Mouse (Mus musculus): ENCODE data around the gene Klhdc7b. TPM values are rescaled to one million over a fixed set of nuclear protein-coding genes. Genes with fewer than 3 reads are reported as not detected.
A peak's percentile ranks its signal among the peaks of the same experiment; 100 is the strongest.
"Not testable (repeated sequence)": the region's sequence is repeated elsewhere in the genome, so short reads cannot be mapped to it uniquely, and the experiment has no call there.

The Klhdc7b gene
- polyA plus RNA-seq, 1 experiment = 1.1 TPM

DNA sequence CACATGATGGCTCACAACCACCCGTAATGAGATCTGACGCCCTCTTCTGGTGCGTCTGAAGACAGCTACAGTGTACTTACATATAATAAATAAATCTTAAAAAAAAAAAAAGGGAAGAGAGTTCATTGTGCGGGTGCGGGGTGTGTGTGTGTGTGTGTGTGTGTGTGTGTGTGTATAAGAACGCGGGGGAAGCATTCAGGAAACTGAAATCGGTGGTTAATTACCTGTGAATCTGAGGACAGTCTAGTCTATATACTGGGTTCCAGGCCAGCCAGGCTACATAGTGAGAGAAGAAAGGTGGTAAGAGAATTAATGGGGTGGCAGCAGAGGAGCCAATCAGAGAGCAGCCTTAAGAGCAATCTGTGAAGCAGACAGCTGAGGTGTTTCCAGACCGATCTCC is 46.1 kb downstream of the Klhdc7b start:
- 42% methylated on average over 9 of the region's 9 CpGs for WGBS
- peak overlapping the region; percentile 92 for H3K27ac ChIP-seq (ENCODE audit: insufficient read depth, low read depth, low read length)
- not testable (repeated sequence) for H3K4me3 ChIP-seq (ENCODE audit: low read depth, low read length)

DNA sequence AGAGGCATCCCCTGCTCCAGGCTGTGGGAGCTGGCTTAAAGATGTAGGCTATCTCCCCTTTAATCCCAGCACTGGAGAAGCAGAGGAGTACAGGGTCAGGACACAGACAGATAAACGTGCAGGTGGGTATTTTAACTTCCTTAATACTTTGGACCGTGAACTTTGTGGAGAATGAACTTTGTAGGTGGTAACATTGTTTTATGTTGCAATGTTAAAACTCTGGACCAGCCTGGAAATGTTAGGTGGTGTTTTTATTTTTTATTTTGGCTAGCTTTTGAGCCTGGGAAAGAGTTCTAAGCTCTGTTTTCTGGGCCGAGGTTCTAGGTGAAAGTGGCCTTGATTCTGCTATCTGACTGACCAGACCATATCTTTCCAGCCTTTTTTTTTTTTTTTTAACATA is 46.6 kb downstream of the Klhdc7b start:
- Histone ChIP-seq H3K4me3 (ENCODE audit: low read depth, low read length) (no peak overlapping the region), H3K36me3 (ENCODE audit: control insufficient read depth, insufficient read depth, low read length) (peaks cover 19% of the 10 kb centered on the region), H3K27me3 (ENCODE audit: control insufficient read depth, insufficient read depth, low read length) (no peaks in the 10 kb centered on the region), H3K27ac (ENCODE audit: insufficient read depth, low read depth, low read length) (peak overlapping the region; percentile 92), H3K4me1 (ENCODE audit: control insufficient read depth, insufficient read depth, insufficient read length, low read length) (peaks cover 11% of the 10 kb centered on the region; the same call in 1 of the 2 replicates)
- TF ChIP-seq CTCF (IDR thresholded peaks at IDR 0.05; ENCODE audit: extremely low read depth, insufficient read length, insufficient replicate concordance, low read depth, low read length) = no peak
- TF ChIP-seq POLR2A (IDR thresholded peaks at IDR 0.05; ENCODE audit: low read depth, low read length) = no peak
- 27% methylated on average over 3 of the region's 3 CpGs for WGBS

More for the DNA sequence above, 46.1 kb downstream of the Klhdc7b start:
- peaks cover 11% of the 10 kb centered on the region; the same call in 1 of the 2 replicates for H3K4me1 ChIP-seq (ENCODE audit: control insufficient read depth, insufficient read depth, insufficient read length, low read length)
- not testable (repeated sequence) for H3K27me3 ChIP-seq (ENCODE audit: control insufficient read depth, insufficient read depth, low read length)
- peaks cover 24% of the 10 kb centered on the region for H3K36me3 ChIP-seq (ENCODE audit: control insufficient read depth, insufficient read depth, low read length)
- peak; percentile 9; the same call in 1 of the 2 replicates for TF ChIP-seq CTCF (IDR thresholded peaks at IDR 0.05; ENCODE audit: extremely low read depth, insufficient read length, insufficient replicate concordance, low read depth, low read length)

- Histone ChIP-seq H3K27me3 (ENCODE audit: control insufficient read depth, insufficient read depth, low read length) (no peaks in the 10 kb centered on the region), H3K36me3 (ENCODE audit: control insufficient read depth, insufficient read depth, low read length) (peaks cover 14% of the 10 kb centered on the region), H3K4me3 (ENCODE audit: low read depth, low read length) (no peak overlapping the region), H3K27ac (ENCODE audit: insufficient read depth, low read depth, low read length) (peak overlapping the region; percentile 92), H3K4me1 (ENCODE audit: control insufficient read depth, insufficient read depth, insufficient read length, low read length) (peaks cover 11% of the 10 kb centered on the region; the same call in 1 of the 2 replicates)
- TF ChIP-seq CTCF (IDR thresholded peaks at IDR 0.05; ENCODE audit: extremely low read depth, insufficient read length, insufficient replicate concordance, low read depth, low read length) (no peak), POLR2A (IDR thresholded peaks at IDR 0.05; ENCODE audit: low read depth, low read length) (no peak)
- 85% methylated on average over 6 of the region's 6 CpGs for WGBS
Measured at GRCm38 (mm10) chr15:89431806-89432205, 47.1 kb downstream of the Klhdc7b start.

DNA sequence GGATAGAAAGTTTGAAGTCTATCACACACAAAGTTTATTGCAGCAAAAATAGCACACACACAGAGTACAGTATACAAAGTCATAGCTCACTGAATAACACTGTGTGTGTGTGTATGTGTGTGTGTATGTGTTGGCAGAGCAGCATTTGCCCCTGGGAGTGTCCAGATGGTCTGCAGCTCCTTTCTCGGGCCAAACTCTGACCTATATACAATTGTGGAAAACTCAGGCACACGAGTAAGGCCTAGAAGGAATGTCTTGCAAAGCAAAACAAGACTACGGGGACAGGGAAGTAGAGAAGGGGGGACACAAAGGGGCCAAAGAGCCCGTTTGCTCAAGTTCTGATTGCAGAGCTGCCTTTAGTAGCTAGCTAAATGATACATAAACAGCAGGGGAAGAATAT is 48.2 kb downstream of the Klhdc7b start:
- peaks cover 11% of the 10 kb centered on the region; the same call in 1 of the 2 replicates for H3K4me1 ChIP-seq (ENCODE audit: control insufficient read depth, insufficient read depth, insufficient read length, low read length)
- H3K27ac ChIP-seq (ENCODE audit: insufficient read depth, low read depth, low read length) = no peak overlapping the region
- WGBS = 83% methylated on average over 4 of the region's 4 CpGs
- peaks cover 4% of the 10 kb centered on the region; the same call in 1 of the 2 replicates for H3K36me3 ChIP-seq (ENCODE audit: control insufficient read depth, insufficient read depth, low read length)
- no peak for TF ChIP-seq POLR2A (IDR thresholded peaks at IDR 0.05; ENCODE audit: low read depth, low read length)
- TF ChIP-seq CTCF (IDR thresholded peaks at IDR 0.05; ENCODE audit: extremely low read depth, insufficient read length, insufficient replicate concordance, low read depth, low read length) = no peak
- no peaks in the 10 kb centered on the region for H3K27me3 ChIP-seq (ENCODE audit: control insufficient read depth, insufficient read depth, low read length)
- no peak overlapping the region for H3K4me3 ChIP-seq (ENCODE audit: low read depth, low read length)

GRCm38 (mm10) chr15:89434136-89434535 is 49.4 kb downstream of the Klhdc7b start:
- TF ChIP-seq CTCF (IDR thresholded peaks at IDR 0.05; ENCODE audit: extremely low read depth, insufficient read length, insufficient replicate concordance, low read depth, low read length) = no peak
- no peak for TF ChIP-seq POLR2A (IDR thresholded peaks at IDR 0.05; ENCODE audit: low read depth, low read length)

GRCm38 (mm10) chr15:89435878-89436277 is 51.2 kb downstream of the Klhdc7b start:
- no peak for TF ChIP-seq CTCF (IDR thresholded peaks at IDR 0.05; ENCODE audit: extremely low read depth, insufficient read length, insufficient replicate concordance, low read depth, low read length)
- Histone ChIP-seq H3K36me3 (ENCODE audit: control insufficient read depth, insufficient read depth, low read length) (no peaks in the 10 kb centered on the region), H3K4me3 (ENCODE audit: low read depth, low read length) (no peak overlapping the region), H3K27me3 (ENCODE audit: control insufficient read depth, insufficient read depth, low read length) (no peaks in the 10 kb centered on the region), H3K27ac (ENCODE audit: insufficient read depth, low read depth, low read length) (no peak overlapping the region), H3K4me1 (ENCODE audit: control insufficient read depth, insufficient read depth, insufficient read length, low read length) (peaks cover 9% of the 10 kb centered on the region; the same call in 1 of the 2 replicates)
- WGBS = 83% methylated on average over 5 of the region's 5 CpGs

More at GRCm38 (mm10) chr15:89434136-89434535, 49.4 kb downstream of the Klhdc7b start:
- H3K36me3 ChIP-seq (ENCODE audit: control insufficient read depth, insufficient read depth, low read length) = no peaks in the 10 kb centered on the region
- 67% methylated on average over 3 of the region's 3 CpGs for WGBS
- H3K4me3 ChIP-seq (ENCODE audit: low read depth, low read length) = no peak overlapping the region
- peaks cover 10% of the 10 kb centered on the region; the same call in 1 of the 2 replicates for H3K4me1 ChIP-seq (ENCODE audit: control insufficient read depth, insufficient read depth, insufficient read length, low read length)
- no peaks in the 10 kb centered on the region for H3K27me3 ChIP-seq (ENCODE audit: control insufficient read depth, insufficient read depth, low read length)
- H3K27ac ChIP-seq (ENCODE audit: insufficient read depth, low read depth, low read length) = no peak overlapping the region

Other genes with a start within 250 kb of the Klhdc7b start
- gene Mapk12, start 244.2 kb upstream of the Klhdc7b start, polyA plus RNA-seq (2012; rRNA removed) = 2.0 and 2.4 TPM in 2 replicates
- gene Mapk11, start 235.3 kb upstream of the Klhdc7b start, polyA plus RNA-seq (2012; rRNA removed) = 2.3 and 3.2 TPM in 2 replicates
- 213 and 376 TPM in 2 replicates for gene Plxnb2, start 204.1 kb upstream of the Klhdc7b start, polyA plus RNA-seq (2012; rRNA removed)
- gene Dennd6b, start 188.4 kb upstream of the Klhdc7b start, polyA plus RNA-seq (2012; rRNA removed) = 7.1 and 10.6 TPM in 2 replicates
- gene Ppp6r2, start 173.4 kb upstream of the Klhdc7b start, polyA plus RNA-seq (2012; rRNA removed) = 73.9 and 252 TPM in 2 replicates
- 123 and 189 TPM in 2 replicates for gene Sbf1, start 69.6 kb upstream of the Klhdc7b start, polyA plus RNA-seq (2012; rRNA removed)
- 0.98 and 5.4 TPM in 2 replicates for gene Adm2, start 62.2 kb upstream of the Klhdc7b start, polyA plus RNA-seq (2012; rRNA removed)
- 0.10 and 0.43 TPM in 2 replicates for gene Miox, start 50.5 kb upstream of the Klhdc7b start, polyA plus RNA-seq (2012; rRNA removed)
- gene Lmf2, start 29.3 kb upstream of the Klhdc7b start, polyA plus RNA-seq (2012; rRNA removed) = 22.8 and 33.3 TPM in 2 replicates
- gene Ncaph2, start 29.2 kb upstream of the Klhdc7b start, polyA plus RNA-seq (2012; rRNA removed) = 56.8 and 149 TPM in 2 replicates
- 239 and 317 TPM in 2 replicates for gene Sco2, start 11.1 kb upstream of the Klhdc7b start, polyA plus RNA-seq (2012; rRNA removed)
- 114 and 152 TPM in 2 replicates for gene Tymp, start 7.9 kb upstream of the Klhdc7b start, polyA plus RNA-seq (2012; rRNA removed)
- 46.1 and 142 TPM in 2 replicates for gene Odf3b, start 5.6 kb upstream of the Klhdc7b start, polyA plus RNA-seq (2012; rRNA removed)
- gene Syce3, start 25.6 kb downstream of the Klhdc7b start, polyA plus RNA-seq (2012; rRNA removed) = 0.60 and 0.93 TPM in 2 replicates
- gene Cpt1b, start 40.9 kb downstream of the Klhdc7b start, polyA plus RNA-seq (2012; rRNA removed) = 1.4 and 3.4 TPM in 2 replicates
- 0.17 and 0.76 TPM in 2 replicates for gene C730034F03Rik, start 44.7 kb downstream of the Klhdc7b start, polyA plus RNA-seq (2012; rRNA removed)
- 3.0 and 5.0 TPM in 2 replicates for gene Gm44502, start 44.8 kb downstream of the Klhdc7b start, polyA plus RNA-seq (2012; rRNA removed)
- gene Chkb, start 45.0 kb downstream of the Klhdc7b start, polyA plus RNA-seq (2012; rRNA removed) = 45.6 and 104 TPM in 2 replicates
- gene Mapk8ip2, start 69.0 kb downstream of the Klhdc7b start, polyA plus RNA-seq (2012; rRNA removed) = 0.53 and 0.65 TPM in 2 replicates
- gene Arsa, start 92.5 kb downstream of the Klhdc7b start, polyA plus RNA-seq (2012; rRNA removed) = 15.6 and 30.4 TPM in 2 replicates
- 6.4 and 10.2 TPM in 2 replicates for gene Shank3, start 114.7 kb downstream of the Klhdc7b start, polyA plus RNA-seq (2012; rRNA removed)
- gene Acr, start 183.4 kb downstream of the Klhdc7b start, polyA plus RNA-seq (2012; rRNA removed) = 0.19 and 0.56 TPM in 2 replicates
- gene Rabl2, start 207.0 kb downstream of the Klhdc7b start, polyA plus RNA-seq (2012; rRNA removed) = 2.4 and 3.1 TPM in 2 replicates